Mouse (Mus musculus): ENCODE measurements around the gene Tha1.

GRCm38 (mm10) chr11:117886000-117886399 is 12.7 kb upstream of the Tha1 start:
- no peak for TF ChIP-seq GATA1 (IDR thresholded peaks at IDR 0.05; ENCODE audit: low read length)
- no peak for TF ChIP-seq TAL1 (IDR thresholded peaks at IDR 0.05; ENCODE audit: low read length)

Data from erythroblast, embryonic 14.5 days (primary cell).